Mouse (Mus musculus) adrenal gland, adult 2 months (tissue): Measurements from ENCODE around the gene Gm17490. TPM values are rescaled to one million over a fixed set of nuclear protein-coding genes. Genes with fewer than 3 reads are reported as not detected.
"Not testable (repeated sequence)": the region's sequence is repeated elsewhere in the genome, so short reads cannot be mapped to it uniquely, and the experiment has no call there.

ENCODE experiments used
- DNase-seq: peaks from one replicate; pipeline ENCODE4 v3.0.0; 2021
- polyA plus RNA-seq: library from polyadenylated mRNA; depleted of rRNA; stranded (reverse); fragments of >200 nt; gene quantifications from 2 replicates; pipeline ENCODE4 v1.2.3, GENCODE M21; 2012; rRNA removed
- total RNA-seq, 2 experiments: library from RNA; stranded (reverse); gene quantifications; 2 replicates each; pipeline ENCODE4 v1.2.3; 2021

The Gm17490 gene
- total and polyA plus RNA-seq, 3 experiments: not detected

DNA sequence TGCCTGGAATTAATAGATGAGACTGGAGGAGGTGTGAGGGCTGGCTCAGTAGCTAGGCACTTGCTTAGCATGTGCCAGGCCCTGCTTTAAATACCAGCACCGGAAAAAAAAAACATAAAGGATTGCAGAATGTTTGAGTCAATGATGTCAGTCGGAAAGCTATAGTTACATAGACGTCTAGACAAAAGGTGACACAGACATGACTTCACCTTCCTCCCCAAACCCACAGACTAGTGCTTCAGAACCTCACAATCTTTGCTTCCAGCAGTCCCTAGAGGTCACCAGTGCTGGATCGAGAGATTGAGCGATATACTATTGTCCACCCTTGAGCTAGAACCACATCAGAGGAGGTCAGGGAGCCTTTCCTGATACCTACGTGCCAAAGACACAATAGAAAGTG lies 9.0 kb upstream of the Gm17490 start:
- no peak for DNase-seq

DNA sequence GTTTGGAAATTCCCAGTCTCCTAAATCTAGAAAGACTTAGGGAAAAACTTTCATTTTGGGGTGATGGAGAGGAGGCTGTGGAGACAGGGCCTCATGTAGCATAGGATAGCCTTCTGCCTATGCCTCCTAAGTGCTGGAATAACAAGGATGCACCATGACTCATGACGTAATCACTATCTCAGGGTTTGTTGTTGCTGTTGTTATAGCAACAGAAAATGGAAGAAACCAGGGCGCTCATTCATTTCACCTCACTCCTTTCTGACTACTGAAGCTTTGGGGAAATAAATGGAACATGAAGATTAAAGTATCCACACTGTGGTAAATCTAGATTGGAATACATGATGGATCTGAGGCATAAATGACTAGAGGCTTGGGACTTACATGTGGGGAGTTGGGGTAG lies 2.3 kb downstream of the Gm17490 start:
- no peak for DNase-seq

DNA sequence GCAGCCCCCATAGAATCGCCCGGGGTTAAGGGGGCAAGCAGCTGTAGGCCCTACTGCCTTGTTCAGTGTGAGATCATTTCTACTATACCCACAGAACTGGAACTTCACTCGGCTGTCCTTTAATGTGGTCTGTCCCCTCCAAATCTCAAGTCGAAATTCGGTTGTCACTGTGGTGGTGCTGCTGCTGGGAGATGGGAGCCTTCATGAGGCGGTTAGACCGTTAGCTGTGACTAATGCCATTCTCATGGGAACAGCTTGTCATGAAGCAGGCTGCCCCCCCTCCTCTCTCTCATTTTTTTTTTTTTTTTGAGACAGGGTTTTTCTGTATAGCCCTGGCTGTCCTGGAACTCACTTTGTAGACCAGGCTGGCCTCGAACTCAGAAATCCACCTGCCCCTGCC lies 2.9 kb downstream of the Gm17490 start:
- no peak for DNase-seq

DNA sequence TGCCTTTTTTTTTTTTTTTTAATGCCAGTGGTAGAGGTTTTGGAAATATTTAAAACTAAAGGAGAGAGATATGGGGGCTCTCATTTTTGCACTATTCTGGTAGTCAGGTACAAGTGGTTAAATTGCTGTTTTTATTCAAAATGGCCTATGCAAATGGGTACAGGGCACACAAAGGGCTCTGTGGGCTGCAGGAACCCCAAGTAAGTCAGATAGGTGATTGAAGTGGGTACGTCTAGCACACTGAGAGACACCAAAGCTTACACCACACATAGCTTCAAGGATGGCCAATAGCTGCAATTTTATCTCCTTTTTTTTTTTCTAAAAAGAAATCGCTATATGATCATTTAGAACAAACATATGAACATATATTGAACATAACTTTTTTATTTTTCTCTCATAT lies 6.5 kb downstream of the Gm17490 start:
- no peak for DNase-seq

- no peak for DNase-seq
These were observed 9.2 kb downstream of the Gm17490 start for GRCm38 (mm10) chr2:11616846-11617245.

- not testable (repeated sequence) for DNase-seq
These were observed 13.1 kb downstream of the Gm17490 start for GRCm38 (mm10) chr2:11612939-11613338.

GRCm38 (mm10) chr2:11606718-11607117 lies 19.3 kb downstream of the Gm17490 start:
- DNase-seq: not testable (repeated sequence)

- DNase-seq: no peak
These were observed 21.2 kb downstream of the Gm17490 start for GRCm38 (mm10) chr2:11604911-11605310.

- no peak for DNase-seq
These were observed 22.0 kb downstream of the Gm17490 start, which contains the start of gene Rbm17 for GRCm38 (mm10) chr2:11604053-11604452. Gene Rbm17, minus strand, starts transcription at chr2:11604153.

DNA sequence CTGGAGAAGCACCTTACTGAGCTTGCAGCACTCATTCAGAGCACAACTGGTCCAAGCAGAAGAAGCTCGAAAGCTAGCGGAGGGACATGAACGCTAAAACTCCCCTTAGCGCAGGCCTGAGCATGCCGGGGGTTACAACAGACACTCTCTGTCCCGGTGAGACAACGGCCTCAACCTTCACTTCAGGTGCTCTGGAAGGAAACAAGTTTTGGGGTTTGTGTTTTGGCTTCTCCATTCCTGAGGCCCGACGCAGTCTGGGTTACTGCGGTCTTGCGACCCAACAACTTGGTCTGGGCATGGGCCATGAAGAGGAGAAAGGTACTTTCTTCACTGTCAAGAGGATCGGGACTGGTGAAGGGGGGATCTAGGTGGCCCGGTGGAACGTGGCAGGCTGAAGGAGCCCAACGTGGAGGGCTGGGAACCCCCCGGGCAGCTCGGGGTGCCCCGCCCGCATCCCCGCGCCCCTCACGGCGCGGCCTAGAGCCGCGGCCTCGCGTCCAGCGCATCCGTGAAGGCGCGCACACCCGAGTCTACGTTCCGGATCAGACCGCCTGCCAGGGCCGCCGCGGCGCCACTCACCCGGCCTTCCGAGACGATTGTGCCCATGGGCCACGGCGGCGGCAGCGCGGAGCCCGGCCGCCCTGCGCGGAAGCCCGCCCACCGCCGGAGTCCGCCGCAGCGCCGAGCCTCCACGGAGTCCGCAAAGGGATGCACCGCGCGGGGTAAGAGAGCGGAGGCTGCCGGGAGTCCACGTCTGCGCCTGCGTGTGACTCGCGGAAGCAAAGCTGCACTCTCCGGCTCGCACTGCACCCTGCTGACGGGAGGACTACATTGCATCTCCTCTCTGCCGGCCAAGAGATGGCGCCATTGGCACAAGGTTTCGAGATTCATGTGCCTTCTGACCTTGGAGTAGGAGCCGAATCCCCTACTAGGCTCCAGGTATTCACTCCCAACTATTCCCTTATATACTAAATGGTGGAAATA lies 23.3 kb downstream of the Gm17490 start:
- peak; percentile 96 for DNase-seq

GRCm38 (mm10) chr2:11601795-11602194 lies 24.3 kb downstream of the Gm17490 start:
- DNase-seq: no peak

- no peak for DNase-seq
These were observed 28.2 kb downstream of the Gm17490 start for GRCm38 (mm10) chr2:11597906-11598305.

GRCm38 (mm10) chr2:11596690-11597089 lies 29.4 kb downstream of the Gm17490 start:
- DNase-seq: peak; percentile 38

GRCm38 (mm10) chr2:11587996-11588395 lies 38.1 kb downstream of the Gm17490 start:
- no peak for DNase-seq

GRCm38 (mm10) chr2:11579399-11579798 lies 46.7 kb downstream of the Gm17490 start:
- DNase-seq: peak; percentile 33

GRCm38 (mm10) chr2:11578187-11578586 lies 47.9 kb downstream of the Gm17490 start:
- no peak for DNase-seq

Other genes with a start within 250 kb of the Gm17490 start
- gene Pfkfb3, start 72.2 kb downstream of the Gm17490 start, total RNA-seq: 100 to 1,000 TPM; 163 to 230 TPM
- 26.0 and 50.3 TPM in 2 replicates for gene Pfkfb3, start 72.2 kb downstream of the Gm17490 start, polyA plus RNA-seq
- 100 to 1,000 TPM in 1 of 2 experiments, 10 to 100 TPM in 1; 98.1 to 104 TPM for gene Rbm17, start 22.1 kb downstream of the Gm17490 start, total RNA-seq
- 12.8 and 21.1 TPM in 2 replicates for gene Rbm17, start 22.1 kb downstream of the Gm17490 start, polyA plus RNA-seq
- under 1 TPM; 0.29 to 0.41 TPM for gene Il2ra, start 16.5 kb upstream of the Gm17490 start, total RNA-seq
- gene Il2ra, start 16.5 kb upstream of the Gm17490 start, polyA plus RNA-seq: 0.07 TPM in 1 of 2 replicates, not detected in the other
- gene Il15ra, start 79.0 kb upstream of the Gm17490 start, total RNA-seq: 10 to 100 TPM; 26.8 to 29.9 TPM
- gene Il15ra, start 79.0 kb upstream of the Gm17490 start, polyA plus RNA-seq: 13.0 and 15.4 TPM in 2 replicates
- 10 to 100 TPM; 52.9 to 80.8 TPM for gene Fbh1, start 151.3 kb upstream of the Gm17490 start, total RNA-seq
- 32.1 and 42.5 TPM in 2 replicates for gene Fbh1, start 151.3 kb upstream of the Gm17490 start, polyA plus RNA-seq
- 10 to 100 TPM; 24.3 to 32.5 TPM for gene Ankrd16, start 151.6 kb upstream of the Gm17490 start, total RNA-seq
- 39.6 and 41.2 TPM in 2 replicates for gene Ankrd16, start 151.6 kb upstream of the Gm17490 start, polyA plus RNA-seq